Mouse (Mus musculus): ENCODE measurements at regions not wholly inside any gene's neighbourhood (a gene's known extent, or its start where the extent isn't known, plus 50 kb on each side); places are given as distances from the start of the nearest gene placed in this dataset.
"Not testable (repeated sequence)": the region's sequence is repeated elsewhere in the genome, so short reads cannot be mapped to it uniquely, and the experiment has no call there.

- not testable (repeated sequence) for DNase-seq (ENCODE audit: low spot score in 2 of 2)
Observed at GRCm38 (mm10) chr1:23316288-23316687, 81.3 kb downstream of the Ogfrl1 start.

GRCm38 (mm10) chr1:23314863-23315262 lies 82.7 kb downstream of the Ogfrl1 start:
- not testable (repeated sequence) for DNase-seq (ENCODE audit: low spot score in 2 of 2)

- DNase-seq (ENCODE audit: low spot score in 2 of 2) = no peak
Observed at GRCm38 (mm10) chr1:23292718-23293117, 104.9 kb downstream of the Ogfrl1 start.

- DNase-seq (ENCODE audit: low spot score in 2 of 2) = no peak
Observed at GRCm38 (mm10) chr1:23286741-23287140, 110.8 kb downstream of the Ogfrl1 start.

GRCm38 (mm10) chr1:23282870-23283219 lies 114.7 kb downstream of the Ogfrl1 start:
- no peak for DNase-seq (ENCODE audit: low spot score in 2 of 2)

GRCm38 (mm10) chr1:23282215-23282869 lies 115.2 kb downstream of the Ogfrl1 start:
- DNase-seq (ENCODE audit: low spot score in 2 of 2) = peak in 1 of 2 experiments; percentile 26

GRCm38 (mm10) chr1:23279827-23280226 lies 117.7 kb downstream of the Ogfrl1 start:
- no peak for DNase-seq (ENCODE audit: low spot score in 2 of 2)

- no peak for DNase-seq (ENCODE audit: low spot score in 2 of 2)
Observed at GRCm38 (mm10) chr1:23272077-23272476, 125.5 kb downstream of the Ogfrl1 start.

GRCm38 (mm10) chr1:23270910-23271822 lies 126.4 kb downstream of the Ogfrl1 start:
- DNase-seq (ENCODE audit: low spot score in 2 of 2) = no peak

GRCm38 (mm10) chr1:23268062-23268461 lies 129.5 kb downstream of the Ogfrl1 start:
- DNase-seq (ENCODE audit: low spot score in 2 of 2) = no peak

GRCm38 (mm10) chr1:23265556-23266232 lies 131.9 kb downstream of the Ogfrl1 start:
- DNase-seq (ENCODE audit: low spot score in 2 of 2) = no peak

GRCm38 (mm10) chr1:23264251-23264650 lies 133.3 kb downstream of the Ogfrl1 start:
- no peak for DNase-seq (ENCODE audit: low spot score in 2 of 2)

- DNase-seq (ENCODE audit: low spot score in 2 of 2) = no peak
Observed at GRCm38 (mm10) chr1:23263798-23264197, 133.8 kb downstream of the Ogfrl1 start.

GRCm38 (mm10) chr1:23261652-23262051 lies 135.9 kb downstream of the Ogfrl1 start:
- DNase-seq (ENCODE audit: low spot score in 2 of 2) = no peak

- DNase-seq (ENCODE audit: low spot score in 2 of 2) = no peak
Observed at GRCm38 (mm10) chr1:23257306-23257895, 140.2 kb downstream of the Ogfrl1 start.

- peak; percentile 64 to 85 for DNase-seq (ENCODE audit: low spot score in 2 of 2)
Observed at GRCm38 (mm10) chr1:23256630-23257001, 141.0 kb downstream of the Ogfrl1 start.

- peak; percentile 95 to 98 for DNase-seq (ENCODE audit: low spot score in 2 of 2)
Observed at GRCm38 (mm10) chr1:23255925-23256629, 141.5 kb downstream of the Ogfrl1 start.

GRCm38 (mm10) chr1:23254235-23254634 lies 143.3 kb downstream of the Ogfrl1 start:
- DNase-seq (ENCODE audit: low spot score in 2 of 2) = no peak

- no peak for DNase-seq (ENCODE audit: low spot score in 2 of 2)
Observed at GRCm38 (mm10) chr1:23231522-23231921, 129.5 kb upstream of the 4933415F23Rik start.

GRCm38 (mm10) chr1:23228478-23228877 lies 126.4 kb upstream of the 4933415F23Rik start:
- peak in 1 of 2 experiments; percentile 22 for DNase-seq (ENCODE audit: low spot score in 2 of 2)

GRCm38 (mm10) chr1:23214462-23215158 lies 112.6 kb upstream of the 4933415F23Rik start:
- DNase-seq (ENCODE audit: low spot score in 2 of 2) = no peak
